Mouse (Mus musculus) spleen, adult 2 months (tissue): ENCODE results near the gene Cdh11.

Source experiments
- CTCF ChIP-seq: fragments of 200-500 bp; IDR thresholded peaks from 2 replicates; pipeline ENCODE4 v1.5.1; 2011; ENCODE audit warnings: mild to moderate bottlenecking, inconsistent platforms; ENCODE audit not compliant: insufficient read depth, insufficient read length, insufficient replicate concordance; ENCODE audit errors: extremely low read depth
- POLR2A ChIP-seq: fragments of 200-500 bp; IDR thresholded peaks from 2 replicates; pipeline ENCODE4 v1.6.1; 2011; ENCODE audit warnings: low read depth, low read length, inconsistent platforms

- no peak for TF ChIP-seq POLR2A
- TF ChIP-seq CTCF, result no peak
Observed at GRCm38 (mm10) chr8:102725496-102725895, 59.9 kb downstream of the Cdh11 start.
